ENCODE assay signal across 8 mouse cellular contexts in the genomic region with DNA sequence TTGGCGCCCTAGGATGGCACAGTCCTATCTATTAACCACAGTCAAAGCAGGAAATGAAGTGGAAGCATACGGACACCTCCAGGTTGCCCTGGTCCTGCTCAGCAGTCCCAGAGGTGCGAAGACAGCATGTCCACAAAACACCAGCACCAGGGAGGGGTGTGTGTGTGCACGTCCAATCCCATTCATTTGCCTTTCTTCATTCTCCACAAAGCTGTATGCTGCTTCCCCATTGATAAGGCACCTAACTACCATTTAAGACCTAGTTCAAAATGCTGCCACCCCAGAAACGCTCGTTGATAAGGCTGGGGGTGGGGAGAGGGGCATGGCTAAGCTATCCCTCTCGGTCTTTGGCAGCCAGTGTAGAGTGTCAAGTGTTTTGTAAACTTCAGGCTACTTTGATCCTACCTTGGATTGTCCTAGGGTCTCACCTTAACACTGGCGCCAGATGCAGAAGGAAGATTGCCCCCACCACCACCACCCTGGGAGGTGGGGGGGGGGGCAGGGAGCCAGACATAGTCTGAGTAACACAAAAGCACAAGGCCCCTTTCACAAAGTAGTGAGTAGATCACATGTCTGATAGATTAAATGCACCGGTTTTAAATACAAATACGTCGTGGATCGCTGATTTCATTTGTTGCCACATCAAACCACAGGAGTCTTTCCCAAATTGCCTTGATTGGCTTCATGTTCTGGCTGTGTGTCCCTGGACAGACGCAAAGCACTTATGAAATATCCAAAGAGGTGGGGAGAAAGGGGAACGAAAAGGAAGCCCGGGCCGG. TPM values are rescaled to one million over a fixed set of nuclear protein-coding genes. Genes with fewer than 3 reads are reported as not detected.
DNase-seq lines count a peak whose midpoint lies in the region; ATAC-seq and TF ChIP-seq lines count a peak whose summit lies in the region.

No protein-coding gene starts in this region.

- TF ChIP-seq CTCF in cerebellum, adult 2 months (IDR thresholded peaks at IDR 0.05; ENCODE audit: borderline replicate concordance, insufficient read depth, low read depth, low read length) = no peak
- no peak for TF ChIP-seq CTCF in testis, adult 2 months (IDR thresholded peaks at IDR 0.05; ENCODE audit: control insufficient read depth, insufficient read depth, insufficient replicate concordance, low read depth, low read length)

- WGBS in cerebellum, adult 2 months = 30% methylated on average over 16 of the region's 16 CpGs
- WGBS in hindbrain, embryonic 14.5 days = 20% methylated on average over 16 of the region's 16 CpGs

- no peak for TF ChIP-seq POLR2A in cerebellum, adult 2 months (IDR thresholded peaks at IDR 0.05; ENCODE audit: borderline replicate concordance, insufficient read depth, low read length)
- no peak for TF ChIP-seq POLR2A in testis, adult 2 months (IDR thresholded peaks at IDR 0.05; ENCODE audit: control insufficient read depth, low read depth, low read length)

- peak overlapping the region; percentile 53 for H3K4me2 ChIP-seq in hindbrain, embryonic 14.5 days (replicated peaks)

- no peak for ATAC-seq in hindbrain, embryonic 14.5 days (ENCODE audit: low FRiP score)
- ATAC-seq in megakaryocyte progenitor cell, adult 5-6 weeks (replicated peaks; ENCODE audit: poor library complexity) = peak; percentile 42

- H3K27ac ChIP-seq in cerebellum, adult 2 months (ENCODE audit: insufficient read depth, low read length) = peak overlapping the region; percentile 61
- H3K27ac ChIP-seq in testis, adult 2 months (ENCODE audit: control insufficient read depth, insufficient read depth, low read depth, low read length) = no peak overlapping the region
- peak overlapping the region; percentile 92 for H3K27ac ChIP-seq in hindbrain, embryonic 14.5 days

- no peaks in the 10 kb centered on the region for H3K9me3 ChIP-seq in hindbrain, embryonic 14.5 days (ENCODE audit: control insufficient read depth, low read length)

- peak overlapping the region; percentile 72 for H3K4me3 ChIP-seq in cerebellum, adult 2 months (replicated peaks; ENCODE audit: insufficient read depth, low read depth, low read length)
- peak overlapping the region; percentile 80 for H3K4me3 ChIP-seq in testis, adult 2 months (ENCODE audit: control insufficient read depth, low read depth, low read length)
- peak overlapping the region; percentile 72 for H3K4me3 ChIP-seq in hindbrain, embryonic 14.5 days (replicated peaks; ENCODE audit: low read length)

- H3K36me3 ChIP-seq in testis, adult 2 months (ENCODE audit: control insufficient read depth, insufficient read depth, low read length) = no peaks in the 10 kb centered on the region
- H3K36me3 ChIP-seq in hindbrain, embryonic 14.5 days (replicated peaks; ENCODE audit: control insufficient read depth, insufficient read depth) = no peaks in the 10 kb centered on the region

- peaks cover 8% of the 10 kb centered on the region for H3K4me1 ChIP-seq in cerebellum, adult 2 months (ENCODE audit: control insufficient read depth, insufficient read depth, low read length)
- peaks cover 6% of the 10 kb centered on the region for H3K4me1 ChIP-seq in testis, adult 2 months (ENCODE audit: control insufficient read depth, insufficient read depth, low read length)
- H3K4me1 ChIP-seq in hindbrain, embryonic 14.5 days (replicated peaks; ENCODE audit: control insufficient read depth, insufficient read depth, low read length) = peaks cover 14% of the 10 kb centered on the region

- H3K9ac ChIP-seq in hindbrain, embryonic 14.5 days = peak overlapping the region; percentile 78

- no peaks in the 10 kb centered on the region for H3K27me3 ChIP-seq in cerebellum, adult 2 months (ENCODE audit: control insufficient read depth, insufficient read depth, low read length)
- no peaks in the 10 kb centered on the region for H3K27me3 ChIP-seq in testis, adult 2 months (ENCODE audit: control insufficient read depth, insufficient read depth, low read length)
- H3K27me3 ChIP-seq in hindbrain, embryonic 14.5 days (ENCODE audit: control insufficient read depth, insufficient read depth, low read length) = no peaks in the 10 kb centered on the region

- peak in 1 of 2 experiments; percentile 17 for DNase-seq in cerebellum, adult 2 months
- DNase-seq in cerebellum, adult 11 months = no peak
- DNase-seq in testis, postnatal 10 days (ENCODE audit: low spot score) = no peak
- DNase-seq in hindbrain, embryonic 14.5 days (ENCODE audit: low spot score) = no peak
- no peak for DNase-seq in urinary bladder, adult 18-20 months (ENCODE audit: low spot score in 2 of 2)
- no peak for DNase-seq in thymus, postnatal 36 days

RNA-seq across cellular contexts. Expression of a gene that starts 2.1 kb away (rescaled TPM):
- 26.7 and 30.0 TPM in 2 replicates for polyA plus RNA-seq in cerebellum, adult 2 months (2012; rRNA removed)
- 1.5 and 1.6 TPM in 2 replicates for polyA plus RNA-seq in testis, adult 2 months (2012; rRNA removed)
- polyA plus RNA-seq in hindbrain, embryonic 14.5 days (2014; fragmentation: Nextera tagmentation; extraction: Ambion mirVana) = 43.3 and 45.7 TPM in 2 replicates
- 26.3 and 33.4 TPM in 2 replicates for total RNA-seq in megakaryocyte progenitor cell, adult 5-6 weeks (2015)
- 10.0 and 20.8 TPM in 2 replicates for total RNA-seq in megakaryocyte progenitor cell, adult 5-6 weeks (2017)

RNA-seq across cellular contexts. Expression of a gene that starts 10.8 kb away (rescaled TPM):
- 71.5 and 76.4 TPM in 2 replicates for polyA plus RNA-seq in cerebellum, adult 2 months (2012; rRNA removed)
- 25.8 and 28.0 TPM in 2 replicates for polyA plus RNA-seq in testis, adult 2 months (2012; rRNA removed)
- 159 and 165 TPM in 2 replicates for polyA plus RNA-seq in hindbrain, embryonic 14.5 days (2014; fragmentation: Nextera tagmentation; extraction: Ambion mirVana)
- total RNA-seq in megakaryocyte progenitor cell, adult 5-6 weeks (2015) = 84.3 and 95.9 TPM in 2 replicates
- total RNA-seq in megakaryocyte progenitor cell, adult 5-6 weeks (2017) = 133 and 162 TPM in 2 replicates

Comparison
In these comparisons a context has a peak if more than half of its experiments do, and no peak if none do; other contexts are left out.
1. RNA of a gene that starts 2.1 kb away (polyA plus RNA-seq): 43.3 to 45.7 TPM in hindbrain, embryonic 14.5 days and 26.7 to 30.0 TPM in cerebellum, adult 2 months; 1.5 to 1.6 TPM in testis, adult 2 months; every median in the first group is over 10 times any median in the second.
2. Peak in every context shown above with its lines, with median percentiles within 50 percentile points of each other: H3K4me3 ChIP-seq.